Mouse (Mus musculus) ES-E14 (cell line): ENCODE measurements around the gene Msh3.

Experiments
- ZC3H11A ChIP-seq: IDR thresholded peaks from 2 replicates; pipeline ENCODE4 v1.6.1; 2012; ENCODE audit warnings: low read depth, mild to moderate bottlenecking, inconsistent platforms, low read length, borderline replicate concordance
- ZNF384 ChIP-seq: IDR thresholded peaks from 2 replicates; pipeline ENCODE4 v1.6.1; 2012; ENCODE audit warnings: low read depth, low read length, inconsistent platforms

DNA sequence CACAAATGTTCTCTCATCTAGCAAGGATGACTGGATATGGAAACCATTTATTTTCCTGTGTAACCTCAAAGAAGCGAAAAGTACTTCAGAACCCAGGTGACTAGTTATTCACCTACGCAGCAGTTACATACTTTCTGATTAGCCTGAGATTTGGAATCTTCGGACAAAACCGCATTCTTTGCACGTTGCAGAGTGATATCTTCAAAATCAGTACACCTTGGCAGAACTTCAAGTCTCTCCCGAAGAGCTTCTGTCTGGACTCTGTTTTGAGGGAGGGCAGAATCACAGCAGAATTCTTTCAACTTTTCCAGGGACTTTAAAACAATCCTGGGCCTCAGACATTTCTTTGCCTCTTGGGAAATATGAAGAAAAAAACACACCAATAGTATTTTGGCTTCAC lies 3.7 kb downstream of the Msh3 start:
- no peak for TF ChIP-seq ZC3H11A
- no peak for TF ChIP-seq ZNF384
